Mouse (Mus musculus): ENCODE data around the gene Cldn11. TPM values are rescaled to one million over a fixed set of nuclear protein-coding genes. Genes with fewer than 3 reads are reported as not detected.

Cldn11 gene
- 1.9 TPM for polyA plus RNA-seq (2014; fragmentation: Illumina TruSeq; extraction: RNeasy Lipid Tissue Mini Kit (QIAGEN cat#74804); ENCODE audit: low read depth, low replicate concordance)

DNA sequence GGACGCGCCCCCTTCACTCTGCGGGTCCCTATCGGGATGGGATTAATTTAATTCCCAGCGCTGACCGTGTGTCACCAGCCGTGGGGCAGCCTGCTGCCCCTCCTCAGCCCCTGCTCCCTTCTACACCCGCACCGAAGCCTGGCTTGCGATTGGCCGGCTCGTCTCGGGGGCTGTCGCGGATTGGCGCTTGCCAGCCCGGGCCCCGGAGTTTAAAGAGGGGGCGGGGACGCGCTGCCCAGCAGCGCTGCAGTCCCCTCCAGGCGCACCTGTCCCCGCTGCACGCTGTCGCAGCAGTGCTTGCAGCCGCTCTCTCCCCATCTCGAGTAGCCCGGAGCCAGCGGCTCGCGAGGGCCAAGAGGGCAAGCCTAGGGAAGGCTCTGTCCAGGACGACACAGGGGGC is at the start of gene Cldn11:
TSS of gene Cldn11 (plus strand) at position 215 of the 400 bp plus-strand sequence.

Other genes with a start within 250 kb of the Cldn11 start
- gene Phc3, start 180.5 kb upstream of the Cldn11 start, polyA plus RNA-seq (2014; fragmentation: Illumina TruSeq; extraction: RNeasy Lipid Tissue Mini Kit (QIAGEN cat#74804); ENCODE audit: low read depth, low replicate concordance): 30.8 TPM
- 52.4 TPM for gene Prkci, start 154.2 kb upstream of the Cldn11 start, polyA plus RNA-seq (2014; fragmentation: Illumina TruSeq; extraction: RNeasy Lipid Tissue Mini Kit (QIAGEN cat#74804); ENCODE audit: low read depth, low replicate concordance)
- 32.0 TPM for gene Skil, start 54.9 kb upstream of the Cldn11 start, polyA plus RNA-seq (2014; fragmentation: Illumina TruSeq; extraction: RNeasy Lipid Tissue Mini Kit (QIAGEN cat#74804); ENCODE audit: low read depth, low replicate concordance)
- not detected for gene Slc7a14, start 160.5 kb downstream of the Cldn11 start, polyA plus RNA-seq (2014; fragmentation: Illumina TruSeq; extraction: RNeasy Lipid Tissue Mini Kit (QIAGEN cat#74804); ENCODE audit: low read depth, low replicate concordance)